In genomic region chr9:44065177-44065576, GRCm38 (mm10) we compare ENCODE assay signal across 31 mouse cellular contexts. TPM values are rescaled to one million over a fixed set of nuclear protein-coding genes. Genes with fewer than 3 reads are reported as not detected.
DNase-seq lines count a peak whose midpoint lies in the region; ATAC-seq and TF ChIP-seq lines count a peak whose summit lies in the region.
"Had no signal": no experiment of that assay in that cellular context is flagged by ENCODE, and none has a peak within 500 bp of the region (broad histone marks: within the 10 kb centered on the region; RNA-seq: fewer than 3 reads in every experiment).

No protein-coding gene starts in this region.

- peak; percentile 19 for DNase-seq in heart, adult 11 months
- DNase-seq in heart, postnatal 36 days, result no peak
- no peak for DNase-seq in left cerebral cortex, adult 2 months (ENCODE audit: extremely low spot score in 1 of 2, low spot score in 2 of 2)
- DNase-seq in left cerebral cortex, adult 8-10 months (ENCODE audit: low spot score in 2 of 2), result no peak
- DNase-seq in midbrain, embryonic 11.5 days (ENCODE audit: low spot score, missing footprints), result peak; percentile 64
- no peak for DNase-seq in stomach, postnatal 0 days (ENCODE audit: low spot score)
- DNase-seq in T-cell, adult 2 months (ENCODE audit: low spot score), result no peak
- DNase-seq: adrenal gland, adult 8-10 months; cerebellum, adult 2 months; gastrocnemius, postnatal 14 days; heart, postnatal 4 days; kidney, postnatal 4 days; layer of hippocampus, adult 9-11 months; liver, embryonic 13.5 days; lung, postnatal 10 days; midbrain, embryonic 14.5 days; right cerebral cortex, postnatal 25 days; spleen, adult 18-20 months; thymus, postnatal 25 days had no signal

- no peak for ATAC-seq in midbrain, embryonic 11.5 days (ENCODE audit: low FRiP score)
- no peak for ATAC-seq in midbrain, embryonic 13.5 days
- ATAC-seq in stomach, postnatal 0 days (ENCODE audit: low FRiP score, low TSS enrichment), result no peak
- ATAC-seq: forebrain, embryonic 16.5 days; intestine, embryonic 15.5 days; Patski had no signal

- no peak for TF ChIP-seq EP300 in stomach, postnatal 0 days (optimal IDR thresholded peaks at IDR 0.05)

- H3K36me3 ChIP-seq in midbrain, embryonic 11.5 days (ENCODE audit: control insufficient read depth, insufficient read depth, low read length), result no peaks in the 10 kb centered on the region
- no peaks in the 10 kb centered on the region for H3K36me3 ChIP-seq in midbrain, embryonic 13.5 days
- no peaks in the 10 kb centered on the region for H3K36me3 ChIP-seq in stomach, postnatal 0 days (ENCODE audit: control insufficient read depth, insufficient read depth, low read length)
- H3K36me3 ChIP-seq: forebrain, embryonic 10.5 days; hindbrain, embryonic 15.5 days; intestine, embryonic 15.5 days; limb, embryonic 10.5 days; liver, embryonic 13.5 days; neural tube, embryonic 12.5 days had no signal

- intact Hi-C loops in heart, postnatal 36 days (cut with DNase I), result no loop called here
- intact Hi-C loops in left cerebral cortex, adult 2 months (cut with DNase I), result loop anchor here (5.0 kb wide), 2 partner anchors 42 to 78 kb away; partner anchors contain the start of gene C1qtnf5

- no peak overlapping the region for H3K4me3 ChIP-seq in left cerebral cortex, adult 2 months
- H3K4me3 ChIP-seq in midbrain, embryonic 11.5 days (ENCODE audit: low read depth, low read length), result no peak overlapping the region
- no peak overlapping the region for H3K4me3 ChIP-seq in midbrain, embryonic 13.5 days (replicated peaks)
- no peak overlapping the region for H3K4me3 ChIP-seq in stomach, postnatal 0 days (ENCODE audit: low read depth, low read length)
- H3K4me3 ChIP-seq: forebrain, embryonic 10.5 days; hindbrain, embryonic 15.5 days; intestine, embryonic 15.5 days; limb, embryonic 10.5 days; liver, embryonic 13.5 days; neural tube, embryonic 12.5 days had no signal

- no peak overlapping the region for H3K4me2 ChIP-seq in midbrain, embryonic 11.5 days
- no peak overlapping the region for H3K4me2 ChIP-seq in midbrain, embryonic 13.5 days (replicated peaks)
- no peak overlapping the region for H3K4me2 ChIP-seq in stomach, postnatal 0 days (replicated peaks; ENCODE audit: low read depth)
- H3K4me2 ChIP-seq: hindbrain, embryonic 15.5 days; intestine, embryonic 15.5 days; liver, embryonic 13.5 days; neural tube, embryonic 12.5 days had no signal

- 41% methylated on average over 1 of the region's 1 CpGs for WGBS in midbrain, embryonic 11.5 days
- WGBS in midbrain, embryonic 13.5 days, result 39% methylated on average over 1 of the region's 1 CpGs
- WGBS in stomach, postnatal 0 days, result 32% methylated on average over 1 of the region's 1 CpGs

- H3K27me3 ChIP-seq in midbrain, embryonic 11.5 days (ENCODE audit: control insufficient read depth, insufficient read depth, low read length), result no peaks in the 10 kb centered on the region
- peaks cover 5% of the 10 kb centered on the region for H3K27me3 ChIP-seq in midbrain, embryonic 13.5 days
- no peaks in the 10 kb centered on the region for H3K27me3 ChIP-seq in stomach, postnatal 0 days (ENCODE audit: control insufficient read depth, insufficient read depth, low read length)
- H3K27me3 ChIP-seq: hindbrain, embryonic 15.5 days; intestine, embryonic 15.5 days; neural tube, embryonic 12.5 days; Patski had no signal

- H3K27ac ChIP-seq in left cerebral cortex, adult 2 months, result no peak overlapping the region
- H3K27ac ChIP-seq in midbrain, embryonic 11.5 days (ENCODE audit: low read depth, low read length), result no peak overlapping the region
- H3K27ac ChIP-seq in midbrain, embryonic 13.5 days, result no peak overlapping the region
- H3K27ac ChIP-seq in stomach, postnatal 0 days (replicated peaks), result no peak overlapping the region
- H3K27ac ChIP-seq: forebrain, embryonic 10.5 days; hindbrain, embryonic 15.5 days; intestine, embryonic 15.5 days; limb, embryonic 10.5 days; liver, embryonic 13.5 days; neural tube, embryonic 12.5 days had no signal

- peak; percentile 18; the same call in 1 of the 2 replicates for TF ChIP-seq CTCF in left cerebral cortex, adult 2 months (IDR thresholded peaks at IDR 0.05)
- peak; percentile 38 for TF ChIP-seq CTCF in stomach, postnatal 0 days (IDR thresholded peaks at IDR 0.05; ENCODE audit: low read depth)

- no peaks in the 10 kb centered on the region for H3K9me3 ChIP-seq in midbrain, embryonic 11.5 days (ENCODE audit: control insufficient read depth, low read length)
- no peaks in the 10 kb centered on the region for H3K9me3 ChIP-seq in midbrain, embryonic 13.5 days
- H3K9me3 ChIP-seq in stomach, postnatal 0 days (ENCODE audit: control insufficient read depth, low read length), result no peaks in the 10 kb centered on the region
- H3K9me3 ChIP-seq: forebrain, embryonic 10.5 days; hindbrain, embryonic 15.5 days; intestine, embryonic 15.5 days; limb, embryonic 10.5 days; liver, embryonic 13.5 days; neural tube, embryonic 12.5 days had no signal

- H3K9ac ChIP-seq in midbrain, embryonic 11.5 days (ENCODE audit: low read length), result no peak overlapping the region
- H3K9ac ChIP-seq in midbrain, embryonic 13.5 days (replicated peaks), result no peak overlapping the region
- no peak overlapping the region for H3K9ac ChIP-seq in stomach, postnatal 0 days (ENCODE audit: low read length)
- H3K9ac ChIP-seq: hindbrain, embryonic 15.5 days; intestine, embryonic 15.5 days; liver, embryonic 13.5 days; neural tube, embryonic 12.5 days had no signal

- peaks cover 4% of the 10 kb centered on the region; the same call in 1 of the 2 replicates for H3K4me1 ChIP-seq in midbrain, embryonic 11.5 days (ENCODE audit: control insufficient read depth, insufficient read depth, low read length)
- H3K4me1 ChIP-seq in midbrain, embryonic 13.5 days (replicated peaks), result peaks cover 8% of the 10 kb centered on the region; the same call in 1 of the 2 replicates
- no peaks in the 10 kb centered on the region for H3K4me1 ChIP-seq in stomach, postnatal 0 days (replicated peaks; ENCODE audit: control insufficient read depth, insufficient read depth)

RNA-seq across cellular contexts. Expression of gene Usp2, which starts 1.6 kb away (rescaled TPM):
- 100 to 1,000 TPM; 137 to 198 TPM for total RNA-seq in heart, postnatal 36 days (2021)
- 100 to 1,000 TPM in 1 of 2 experiments, 10 to 100 TPM in 1; 99.3 to 120 TPM for total RNA-seq in left cerebral cortex, adult 2 months (2021)
- 100 to 1,000 TPM; 118 to 172 (median 123) TPM for total RNA-seq in left cerebral cortex, adult 8-10 months (2022)
- 7.3 and 9.7 TPM in 2 replicates for polyA plus RNA-seq in midbrain, embryonic 11.5 days (2014; fragmentation: Nextera tagmentation; extraction: Ambion mirVana)
- polyA plus RNA-seq in midbrain, embryonic 13.5 days (2015; fragmentation: Nextera tagmentation; extraction: Ambion mirVana), result 4.5 and 8.3 TPM in 2 replicates
- 11.6 and 20.2 TPM in 2 replicates for polyA plus RNA-seq in stomach, postnatal 0 days (2015; fragmentation: Nextera tagmentation; extraction: Ambion mirVana)

RNA-seq across cellular contexts. Expression of gene Thy1, which starts 22.0 kb away (rescaled TPM):
- total RNA-seq in heart, postnatal 36 days (2021), result 10 to 100 TPM; 13.3 to 15.3 TPM
- 100 to 1,000 TPM; 838 to 856 TPM for total RNA-seq in left cerebral cortex, adult 2 months (2021)
- total RNA-seq in left cerebral cortex, adult 8-10 months (2022), result 1,000 to 10,000 TPM in 2 of 4 experiments, 100 to 1,000 TPM in 2; 845 to 4,044 (median 2,168) TPM
- polyA plus RNA-seq in midbrain, embryonic 11.5 days (2014; fragmentation: Nextera tagmentation; extraction: Ambion mirVana), result not detected in 2 replicates
- 0.30 and 0.52 TPM in 2 replicates for polyA plus RNA-seq in midbrain, embryonic 13.5 days (2015; fragmentation: Nextera tagmentation; extraction: Ambion mirVana)
- polyA plus RNA-seq in stomach, postnatal 0 days (2015; fragmentation: Nextera tagmentation; extraction: Ambion mirVana), result 4.2 and 4.5 TPM in 2 replicates
- polyA plus RNA-seq: C2C12; forebrain, embryonic 10.5 days; Patski had no signal

RNA-seq across cellular contexts. Expression of gene Mfrp, which starts 36.4 kb away (rescaled TPM):
- total RNA-seq in heart, postnatal 36 days (2021), result not detected
- total RNA-seq in left cerebral cortex, adult 2 months (2021), result 1 to 10 TPM in 1 of 2 experiments, under 1 TPM in 1; 0.82 to 1.6 TPM
- 1 to 10 TPM in 2 of 4 experiments, under 1 TPM in 2; 0.30 to 3.6 (median 0.95) TPM for total RNA-seq in left cerebral cortex, adult 8-10 months (2022)
- polyA plus RNA-seq in midbrain, embryonic 11.5 days (2014; fragmentation: Nextera tagmentation; extraction: Ambion mirVana), result not detected in 2 replicates
- 0.16 TPM in 1 of 2 replicates, not detected in the other for polyA plus RNA-seq in midbrain, embryonic 13.5 days (2015; fragmentation: Nextera tagmentation; extraction: Ambion mirVana)
- not detected in 2 replicates for polyA plus RNA-seq in stomach, postnatal 0 days (2015; fragmentation: Nextera tagmentation; extraction: Ambion mirVana)
- total RNA-seq: heart, adult 8-10 months; heart, postnatal 4 days had no signal
- polyA plus RNA-seq: forebrain, embryonic 16.5 days; heart, embryonic 14.5 days; liver, embryonic 13.5 days had no signal

RNA-seq across cellular contexts. Expression of gene C1qtnf5, which starts 41.9 kb away (rescaled TPM):
- 1 to 10 TPM; 8.4 to 8.9 TPM for total RNA-seq in heart, postnatal 36 days (2021)
- 10 to 100 TPM; 14.2 to 15.3 TPM for total RNA-seq in left cerebral cortex, adult 2 months (2021)
- total RNA-seq in left cerebral cortex, adult 8-10 months (2022), result 10 to 100 TPM; 24.1 to 32.7 (median 26.3) TPM
- 0.85 and 0.99 TPM in 2 replicates for polyA plus RNA-seq in midbrain, embryonic 11.5 days (2014; fragmentation: Nextera tagmentation; extraction: Ambion mirVana)
- 1.9 and 2.5 TPM in 2 replicates for polyA plus RNA-seq in midbrain, embryonic 13.5 days (2015; fragmentation: Nextera tagmentation; extraction: Ambion mirVana)
- 5.3 and 6.5 TPM in 2 replicates for polyA plus RNA-seq in stomach, postnatal 0 days (2015; fragmentation: Nextera tagmentation; extraction: Ambion mirVana)
- total RNA-seq: megakaryocyte progenitor cell, adult 5-6 weeks had no signal
- polyA plus RNA-seq: forebrain, embryonic 10.5 days; limb, embryonic 10.5 days had no signal

RNA-seq across cellular contexts. Expression of gene Gm49380, which starts 48.1 kb away (rescaled TPM):
- under 1 TPM in 1 of 2 experiments, not detected in 1; 0.14 TPM for total RNA-seq in heart, postnatal 36 days (2021)
- total RNA-seq in left cerebral cortex, adult 2 months (2021), result under 1 TPM in 1 of 2 experiments, not detected in 1; 0.56 TPM
- total RNA-seq in left cerebral cortex, adult 8-10 months (2022), result under 1 TPM in 2 of 4 experiments, not detected in 2; 0.67 to 0.78 TPM
- 0.23 and 0.36 TPM in 2 replicates for polyA plus RNA-seq in midbrain, embryonic 11.5 days (2014; fragmentation: Nextera tagmentation; extraction: Ambion mirVana)
- 0.24 and 0.36 TPM in 2 replicates for polyA plus RNA-seq in midbrain, embryonic 13.5 days (2015; fragmentation: Nextera tagmentation; extraction: Ambion mirVana)
- 0.05 TPM in 1 of 2 replicates, not detected in the other for polyA plus RNA-seq in stomach, postnatal 0 days (2015; fragmentation: Nextera tagmentation; extraction: Ambion mirVana)
- total RNA-seq: heart, postnatal 4 days; megakaryocyte progenitor cell, adult 5-6 weeks had no signal
- polyA plus RNA-seq: hindbrain, embryonic 15.5 days; liver, embryonic 13.5 days had no signal

Comparison
In these comparisons a context has a peak if more than half of its experiments do, and no peak if none do; other contexts are left out.
1. DNase-seq: peak in heart, adult 11 months (single experiment) and midbrain, embryonic 11.5 days (single experiment); none in heart, postnatal 36 days (0 of 2), left cerebral cortex, adult 2 months (0 of 2), left cerebral cortex, adult 8-10 months (0 of 2), stomach, postnatal 0 days (single experiment) and T-cell, adult 2 months (single experiment).
2. RNA of gene Thy1, which starts 22.0 kb away (total RNA-seq): 845 to 4,044 TPM in left cerebral cortex, adult 8-10 months and 838 to 856 TPM in left cerebral cortex, adult 2 months; 13.3 to 15.3 TPM in heart, postnatal 36 days; every median in the first group is over 10 times any median in the second.